Mouse (Mus musculus) limb, embryonic 11.5 days (tissue): ENCODE measurements at regions not wholly inside any gene's neighbourhood (a gene's known extent, or its start where the extent isn't known, plus 50 kb on each side); places are given as distances from the start of the nearest gene placed in this dataset.

ENCODE experiments used
- ATAC-seq: fragments of 200-750 bp; cut with Nextera tagmentation; 2 replicates; pipeline ENCODE4 v1.8.0; 2017; ENCODE audit warnings: low read depth; ENCODE audit not compliant: insufficient number of reproducible peaks, low FRiP score, low TSS enrichment
- DNase-seq: peaks from one replicate; pipeline ENCODE4 v3.0.0-alpha.2; 2015; ENCODE audit warnings: low spot score
- H3K27ac ChIP-seq: fragments of 300-500 bp; sonication (generic); replicated peaks from 2 replicates; pipeline ENCODE4 v1.5.1; 2014; ENCODE audit warnings: low read depth, mild to moderate bottlenecking, low read length
- H3K27me3 ChIP-seq: fragments of 300-500 bp; sonication (generic); 2 replicates; pipeline ENCODE4 v1.6.1; 2014; ENCODE audit warnings: mild to moderate bottlenecking, low read length, mixed read lengths; ENCODE audit not compliant: control insufficient read depth, insufficient read depth
- H3K36me3 ChIP-seq: fragments of 300-500 bp; sonication (generic); 2 replicates; pipeline ENCODE4 v1.6.1; 2014; ENCODE audit warnings: mild to moderate bottlenecking, low read length, moderate library complexity, mixed read lengths; ENCODE audit not compliant: control insufficient read depth, insufficient read depth
- H3K4me1 ChIP-seq: fragments of 300-500 bp; sonication (generic); 2 replicates; pipeline ENCODE4 v1.6.1; 2014; ENCODE audit warnings: low read length, mixed read lengths; ENCODE audit not compliant: control insufficient read depth, insufficient read depth
- H3K4me2 ChIP-seq: fragments of 300-500 bp; sonication (generic); 2 replicates; pipeline ENCODE4 v1.6.1; 2014; ENCODE audit warnings: low read depth, mild to moderate bottlenecking, moderate library complexity; ENCODE audit not compliant: severe bottlenecking
- H3K4me3 ChIP-seq: fragments of 300-500 bp; sonication (generic); 2 replicates; pipeline ENCODE4 v1.5.1; 2014; ENCODE audit warnings: low read depth, low read length
- H3K9ac ChIP-seq: fragments of 300-500 bp; sonication (generic); 2 replicates; pipeline ENCODE4 v1.6.1; 2014; ENCODE audit warnings: mild to moderate bottlenecking, low read length
- H3K9me3 ChIP-seq: fragments of 300-500 bp; sonication (generic); 2 replicates; pipeline ENCODE4 v1.6.1; 2016; ENCODE audit warnings: low read length; ENCODE audit not compliant: control insufficient read depth
- WGBS: fragments of 180-500 bp; shearing (Covaris S2); extraction: QIAGEN DNeasy Blood & Tissue Kit; methylation state at CpG from one replicate; pipeline ENCODE4 v1.1.7; 2014; 5-methylcytosine and 5-hydroxymethylcytosine counted together

DNA sequence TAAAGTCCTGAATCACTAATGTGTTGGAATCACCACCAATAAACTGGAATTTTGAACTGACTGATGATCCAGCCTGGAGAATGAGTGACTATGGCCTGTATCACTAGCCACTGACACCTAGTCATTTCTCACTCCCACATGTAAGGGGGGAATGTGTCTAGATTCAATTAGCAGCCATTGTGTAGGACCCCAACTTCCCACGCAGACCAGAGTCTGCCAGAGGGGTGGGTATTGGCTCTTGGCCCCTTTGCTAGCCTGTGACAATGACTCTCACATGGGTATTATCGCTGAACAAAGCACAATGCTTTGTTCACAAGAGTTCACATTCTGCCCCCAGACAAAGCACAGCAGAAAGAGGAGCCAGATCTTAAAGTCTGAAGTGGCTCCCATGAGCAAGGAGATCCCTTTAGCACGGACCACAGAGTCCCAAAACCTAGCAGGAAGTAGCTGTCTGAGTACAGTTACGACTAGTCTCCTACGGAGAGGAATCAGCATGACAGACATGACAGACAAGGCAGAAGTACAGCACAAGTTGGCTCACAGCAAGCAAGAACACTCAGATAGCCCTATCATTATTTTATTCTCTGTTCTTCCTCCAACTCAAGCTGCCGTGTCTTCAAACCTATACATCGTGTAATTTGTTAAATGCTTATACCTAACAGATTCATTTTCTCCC lies 130.0 kb upstream of the Foxq1 start:
- Histone ChIP-seq H3K4me3 (no peak overlapping the region), H3K36me3 (no peaks in the 10 kb centered on the region), H3K9ac (no peak overlapping the region), H3K4me2 (no peak overlapping the region), H3K4me1 (no peaks in the 10 kb centered on the region), H3K27ac (no peak overlapping the region), H3K27me3 (no peaks in the 10 kb centered on the region), H3K9me3 (no peaks in the 10 kb centered on the region)
- ATAC-seq (no peak), DNase-seq (no peak)
- WGBS, result 83% methylated on average over 7 of the region's 7 CpGs

DNA sequence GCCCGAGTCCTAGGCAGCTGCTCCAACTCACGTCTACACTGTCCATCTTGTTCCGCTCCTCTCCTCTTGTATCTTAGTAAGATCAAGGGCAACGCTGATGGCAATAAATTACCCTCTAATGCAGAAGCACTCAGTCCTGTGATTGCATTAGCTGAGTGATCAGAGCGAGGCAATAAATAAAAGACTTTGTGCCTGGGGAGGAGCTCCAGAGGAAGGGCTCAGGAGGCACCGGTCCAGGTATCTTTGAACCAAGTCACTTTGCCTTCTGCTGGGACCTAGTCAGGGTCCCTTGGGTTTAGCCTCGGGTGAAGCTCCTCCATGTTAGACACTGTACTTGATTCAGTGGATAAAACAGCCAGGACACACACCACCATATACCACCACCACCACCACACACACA lies 119.5 kb upstream of the Foxq1 start:
- DNase-seq, result no peak
- 52% methylated on average over 7 of the region's 7 CpGs for WGBS

DNA sequence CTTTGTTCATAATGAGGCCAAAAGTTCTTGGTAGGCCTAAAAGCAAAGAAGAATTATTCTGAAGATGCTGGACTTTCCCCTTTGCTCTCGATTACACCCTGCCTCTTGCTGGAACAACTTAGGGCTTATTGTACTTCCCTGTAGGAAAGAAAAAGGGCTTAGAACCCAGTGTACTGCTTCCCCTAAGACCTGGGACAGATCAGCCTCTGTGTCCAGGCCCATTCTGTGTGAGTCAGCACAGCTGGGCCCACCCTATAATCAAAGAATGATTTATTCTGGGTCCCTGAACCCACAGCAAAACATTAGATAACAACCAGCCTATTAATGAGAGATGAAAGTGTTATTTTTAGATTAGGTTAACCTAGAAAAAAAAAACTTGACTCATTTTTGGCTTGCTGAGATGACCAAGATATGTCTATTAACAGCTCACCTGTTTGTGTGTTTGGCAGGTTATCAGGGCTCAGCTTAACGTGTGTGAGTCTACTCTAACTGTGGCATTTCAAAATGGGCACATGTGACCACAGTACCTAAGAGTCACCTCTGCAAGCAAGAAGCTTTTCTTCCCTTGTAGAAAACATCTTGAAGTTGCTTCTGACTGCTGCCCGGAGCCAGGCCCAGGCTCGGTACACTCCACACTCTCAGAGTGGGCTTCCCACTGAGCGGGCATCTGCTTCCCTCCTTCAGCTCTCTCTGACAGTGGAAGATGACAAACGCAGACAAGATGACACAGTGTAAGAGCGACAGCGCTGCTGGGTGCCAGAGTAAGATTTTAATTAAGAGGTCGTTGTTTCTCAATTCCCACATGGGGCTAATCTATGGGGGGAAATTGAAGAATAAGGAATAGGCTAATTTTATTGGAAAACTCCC lies 115.9 kb upstream of the Foxq1 start:
- no peak overlapping the region for H3K9ac ChIP-seq
- H3K4me1 ChIP-seq, result no peaks in the 10 kb centered on the region
- ATAC-seq, result no peak
- H3K27ac ChIP-seq, result no peak overlapping the region
- H3K36me3 ChIP-seq, result no peaks in the 10 kb centered on the region
- no peaks in the 10 kb centered on the region for H3K27me3 ChIP-seq
- H3K9me3 ChIP-seq, result no peaks in the 10 kb centered on the region
- no peak overlapping the region for H3K4me3 ChIP-seq
- no peak for DNase-seq
- WGBS, result 76% methylated on average over 9 of the region's 9 CpGs
- H3K4me2 ChIP-seq, result no peak overlapping the region

More for the DNA sequence above, 119.5 kb upstream of the Foxq1 start:
- Histone ChIP-seq H3K27me3 (no peaks in the 10 kb centered on the region), H3K4me3 (no peak overlapping the region), H3K9me3 (no peaks in the 10 kb centered on the region), H3K27ac (no peak overlapping the region), H3K4me1 (no peaks in the 10 kb centered on the region), H3K9ac (no peak overlapping the region), H3K4me2 (no peak overlapping the region), H3K36me3 (no peaks in the 10 kb centered on the region)
- ATAC-seq, result no peak

DNA sequence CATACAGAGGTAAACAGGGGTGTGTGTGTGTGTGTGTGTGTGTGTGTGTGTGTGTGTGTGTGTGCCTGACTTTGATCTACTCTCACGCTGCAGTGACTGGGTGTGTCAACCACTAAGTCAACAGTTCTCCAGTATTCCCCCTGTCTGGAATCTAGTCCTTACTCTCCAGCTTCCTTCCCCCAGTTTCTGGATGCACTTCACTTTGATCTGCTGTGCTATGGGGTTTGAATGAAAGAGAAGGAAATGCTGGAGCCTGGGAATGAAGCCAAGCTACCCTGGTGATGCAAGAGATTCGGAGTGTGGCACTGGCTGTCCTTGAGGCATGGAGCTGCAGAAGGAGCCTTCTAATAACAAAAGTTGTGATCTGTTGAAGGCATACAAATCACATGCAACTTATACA lies 97.1 kb upstream of the Foxq1 start:
- Histone ChIP-seq H3K9ac (no peak overlapping the region), H3K27me3 (no peaks in the 10 kb centered on the region), H3K36me3 (no peaks in the 10 kb centered on the region), H3K4me2 (no peak overlapping the region), H3K4me3 (no peak overlapping the region), H3K27ac (no peak overlapping the region), H3K4me1 (no peaks in the 10 kb centered on the region), H3K9me3 (no peaks in the 10 kb centered on the region)
- ATAC-seq, result no peak
- no peak for DNase-seq
- 71% methylated on average over 2 of the region's 2 CpGs for WGBS

DNA sequence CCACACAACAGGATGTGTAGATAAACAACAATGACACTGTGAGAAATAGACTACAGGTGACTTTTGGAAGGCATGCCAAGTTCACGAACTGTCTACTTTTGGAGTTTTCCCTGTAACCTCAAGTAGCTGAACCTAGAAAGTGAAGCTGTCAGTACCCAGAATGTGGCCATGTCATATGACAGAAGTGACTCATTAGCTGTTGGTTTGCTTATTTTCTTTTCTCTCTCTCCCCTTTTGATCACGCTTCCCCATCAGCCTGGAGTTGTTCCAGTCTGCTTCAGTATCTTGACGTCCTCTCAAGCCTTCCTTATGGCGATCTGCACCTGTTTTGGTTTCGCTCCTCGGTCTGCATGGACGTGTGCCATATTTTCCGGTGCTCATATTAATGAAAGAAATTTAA lies 90.8 kb upstream of the Foxq1 start:
- Histone ChIP-seq H3K9me3 (no peaks in the 10 kb centered on the region), H3K27me3 (no peaks in the 10 kb centered on the region), H3K27ac (no peak overlapping the region), H3K9ac (no peak overlapping the region), H3K4me3 (no peak overlapping the region), H3K36me3 (no peaks in the 10 kb centered on the region), H3K4me2 (no peak overlapping the region), H3K4me1 (no peaks in the 10 kb centered on the region)
- no peak for ATAC-seq
- DNase-seq, result no peak
- WGBS, result 88% methylated on average over 8 of the region's 8 CpGs

DNA sequence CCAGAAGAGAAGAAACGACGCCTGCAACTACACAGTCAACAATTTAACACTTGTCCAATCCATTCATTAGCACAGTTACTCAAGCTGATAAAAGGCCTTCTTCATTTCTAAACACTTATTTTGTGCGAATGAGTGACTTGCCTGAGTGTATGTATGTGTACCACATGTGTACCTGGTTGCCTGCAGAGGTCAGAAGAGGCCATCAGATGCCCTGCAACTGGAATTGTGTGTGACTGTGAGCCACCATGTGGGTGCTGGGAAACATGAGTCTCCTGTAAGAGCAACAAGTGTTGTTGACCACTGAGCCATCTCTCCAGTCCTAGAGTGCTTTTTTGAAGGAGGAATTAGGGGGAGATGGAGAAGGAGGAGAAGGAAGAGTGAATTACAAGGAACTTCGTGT lies 90.2 kb upstream of the Foxq1 start:
- ATAC-seq, result no peak
- no peak for DNase-seq
- 84% methylated on average over 4 of the region's 4 CpGs for WGBS

DNA sequence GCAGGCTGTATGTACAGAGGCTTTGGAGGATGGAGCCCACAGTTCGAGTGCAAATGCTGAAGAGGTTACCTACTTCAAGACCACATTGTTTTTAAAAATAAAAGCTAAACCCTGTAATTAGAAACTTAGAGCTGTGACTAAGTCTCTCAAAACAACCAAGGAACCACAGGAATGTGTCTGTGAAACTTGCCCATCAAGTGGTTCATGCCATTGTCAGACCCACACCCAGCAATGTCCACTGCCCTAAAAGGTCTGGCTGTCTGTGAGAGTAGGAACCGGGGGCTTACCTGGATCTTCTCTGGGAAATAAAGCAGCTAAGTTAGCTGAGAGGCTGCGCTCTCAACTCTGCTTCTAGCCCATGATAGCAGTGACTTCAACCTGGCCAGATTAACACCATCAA lies 87.8 kb upstream of the Foxq1 start:
- Histone ChIP-seq H3K27ac (no peak overlapping the region), H3K4me1 (no peaks in the 10 kb centered on the region), H3K9ac (no peak overlapping the region), H3K4me2 (no peak overlapping the region), H3K36me3 (no peaks in the 10 kb centered on the region), H3K4me3 (no peak overlapping the region), H3K9me3 (no peaks in the 10 kb centered on the region), H3K27me3 (no peaks in the 10 kb centered on the region)
- DNase-seq, result no peak
- ATAC-seq, result no peak
- WGBS, result 87% methylated on average over 3 of the region's 3 CpGs

More for the DNA sequence above, 90.2 kb upstream of the Foxq1 start:
- no peaks in the 10 kb centered on the region for H3K36me3 ChIP-seq
- H3K9me3 ChIP-seq, result no peaks in the 10 kb centered on the region
- H3K4me2 ChIP-seq, result no peak overlapping the region
- H3K27me3 ChIP-seq, result no peaks in the 10 kb centered on the region
- H3K27ac ChIP-seq, result no peak overlapping the region
- no peak overlapping the region for H3K4me3 ChIP-seq
- H3K9ac ChIP-seq, result no peak overlapping the region
- H3K4me1 ChIP-seq, result no peaks in the 10 kb centered on the region

DNA sequence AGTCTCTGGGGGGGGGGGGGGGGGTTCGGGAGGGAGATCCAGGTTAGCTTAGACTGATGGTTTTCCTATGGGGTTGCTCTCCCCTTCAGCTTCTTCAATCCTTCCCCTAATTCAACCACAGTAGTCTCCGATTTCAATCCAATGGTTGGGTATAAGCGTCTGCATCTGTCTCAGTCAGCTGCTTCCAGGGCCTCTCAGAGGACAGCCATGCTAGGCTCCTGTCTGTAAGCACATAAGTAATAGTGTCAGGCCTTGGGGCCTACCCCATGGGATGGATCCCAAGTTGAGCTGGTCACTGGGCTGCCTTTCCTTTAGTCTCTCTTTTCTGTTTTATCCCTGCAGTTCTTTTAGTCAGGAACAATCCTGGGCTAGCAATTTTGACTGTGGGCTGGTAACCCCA lies 87.0 kb upstream of the Foxq1 start:
- H3K27ac ChIP-seq, result no peak overlapping the region
- no peak overlapping the region for H3K9ac ChIP-seq
- no peak overlapping the region for H3K4me2 ChIP-seq
- no peaks in the 10 kb centered on the region for H3K36me3 ChIP-seq
- H3K4me1 ChIP-seq, result no peaks in the 10 kb centered on the region
- H3K27me3 ChIP-seq, result no peaks in the 10 kb centered on the region
- H3K9me3 ChIP-seq, result no peaks in the 10 kb centered on the region
- DNase-seq (no peak), ATAC-seq (no peak)
- H3K4me3 ChIP-seq, result no peak overlapping the region
- 81% methylated on average over 3 of the region's 3 CpGs for WGBS
